Mouse (Mus musculus) forebrain, embryonic 12.5 days (tissue): ENCODE measurements around the gene Mt1. TPM values are rescaled to one million over a fixed set of nuclear protein-coding genes. Genes with fewer than 3 reads are reported as not detected.
A peak's percentile ranks its signal among the peaks of the same experiment; 100 is the strongest.

Experiments used
- ATAC-seq: fragments of 200-750 bp; cut with Nextera tagmentation; 2 replicates; pipeline ENCODE4 v1.8.0; 2017; ENCODE audit warnings: moderate TSS enrichment; ENCODE audit not compliant: low FRiP score
- H3K27ac ChIP-seq: fragments of 300-500 bp; sonication (generic); 2 replicates; pipeline ENCODE4 v1.5.1; 2016; ENCODE audit warnings: mild to moderate bottlenecking
- H3K27me3 ChIP-seq: fragments of 300-500 bp; sonication (generic); 2 replicates; pipeline ENCODE4 v1.6.1; 2016; ENCODE audit warnings: mild to moderate bottlenecking
- H3K36me3 ChIP-seq: fragments of 300-500 bp; sonication (generic); replicated peaks from 2 replicates; pipeline ENCODE4 v1.6.1; 2016; ENCODE audit warnings: mild to moderate bottlenecking
- H3K4me1 ChIP-seq: fragments of 300-500 bp; sonication (generic); 2 replicates; pipeline ENCODE4 v1.6.1; 2016
- H3K4me2 ChIP-seq: fragments of 300-500 bp; sonication (generic); 2 replicates; pipeline ENCODE4 v1.6.1; 2016; ENCODE audit warnings: mild to moderate bottlenecking, moderate library complexity
- H3K4me3 ChIP-seq: fragments of 300-500 bp; sonication (generic); replicated peaks from 2 replicates; pipeline ENCODE4 v1.5.1; 2016; ENCODE audit warnings: mild to moderate bottlenecking
- H3K9ac ChIP-seq: fragments of 300-500 bp; sonication (generic); 2 replicates; pipeline ENCODE4 v1.6.1; 2016; ENCODE audit warnings: mild to moderate bottlenecking
- H3K9me3 ChIP-seq: fragments of 300-500 bp; sonication (generic); 2 replicates; pipeline ENCODE4 v1.6.1; 2016
- WGBS: fragments of 180-500 bp; shearing (Covaris S2); methylation state at CpG from one replicate; pipeline ENCODE4 v1.1.7; 2016; 5-methylcytosine and 5-hydroxymethylcytosine counted together
- polyA plus RNA-seq: library from polyadenylated mRNA; unstranded; fragments of >200 nt; fragmentation: Nextera tagmentation; extraction: Ambion mirVana; gene quantifications from 2 replicates; pipeline ENCODE4 v1.2.1, GENCODE M21; 2016

Mt1 gene
- polyA plus RNA-seq, 1 experiment from 2014 or later = 76.2 TPM

DNA sequence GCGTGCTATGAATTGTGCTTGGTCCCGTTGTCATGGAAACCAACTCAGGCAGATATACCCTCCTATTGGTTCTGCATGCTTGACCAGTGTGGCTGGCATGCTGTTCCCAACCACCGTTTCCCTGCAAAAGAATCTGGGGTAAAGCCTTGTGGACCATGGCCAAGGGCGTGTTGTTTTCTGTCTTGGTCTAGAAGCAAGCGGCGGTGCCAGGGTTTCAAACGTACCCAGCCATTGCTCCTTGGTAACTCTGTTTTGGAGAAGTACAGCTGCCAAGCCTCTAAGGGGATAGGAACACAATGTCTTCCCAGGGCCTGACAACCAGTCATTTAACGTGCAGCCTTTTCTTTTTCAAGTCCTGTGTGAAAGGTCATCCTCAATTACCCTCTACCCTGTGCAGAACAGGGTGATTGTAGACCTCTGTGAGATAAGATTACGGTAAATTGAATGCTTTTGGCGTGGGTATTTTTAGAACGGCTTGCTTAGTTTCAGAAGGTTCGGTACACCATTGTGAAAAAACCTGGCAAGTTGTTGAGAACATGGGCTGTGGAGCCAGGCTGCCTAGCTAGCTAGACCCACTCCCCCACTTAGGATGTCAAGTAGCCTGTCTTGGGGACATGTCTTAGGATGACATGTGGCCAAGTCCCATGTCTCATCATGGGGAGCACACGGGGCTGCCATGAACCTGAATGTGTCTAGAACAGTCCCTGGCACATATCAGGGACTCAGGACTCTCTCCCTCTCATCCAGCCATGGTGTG, 10.6 kb downstream of the Mt1 start:
- H3K27me3 ChIP-seq = peaks cover 40% of the 10 kb centered on the region
- no peaks in the 10 kb centered on the region for H3K36me3 ChIP-seq
- H3K9ac ChIP-seq = no peak overlapping the region
- 78% methylated on average over 13 of the region's 13 CpGs for WGBS
- H3K4me2 ChIP-seq = no peak overlapping the region
- H3K27ac ChIP-seq = no peak overlapping the region
- H3K4me3 ChIP-seq = no peak overlapping the region
- no peaks in the 10 kb centered on the region for H3K9me3 ChIP-seq
- peaks cover 24% of the 10 kb centered on the region for H3K4me1 ChIP-seq
- ATAC-seq = no peak

DNA sequence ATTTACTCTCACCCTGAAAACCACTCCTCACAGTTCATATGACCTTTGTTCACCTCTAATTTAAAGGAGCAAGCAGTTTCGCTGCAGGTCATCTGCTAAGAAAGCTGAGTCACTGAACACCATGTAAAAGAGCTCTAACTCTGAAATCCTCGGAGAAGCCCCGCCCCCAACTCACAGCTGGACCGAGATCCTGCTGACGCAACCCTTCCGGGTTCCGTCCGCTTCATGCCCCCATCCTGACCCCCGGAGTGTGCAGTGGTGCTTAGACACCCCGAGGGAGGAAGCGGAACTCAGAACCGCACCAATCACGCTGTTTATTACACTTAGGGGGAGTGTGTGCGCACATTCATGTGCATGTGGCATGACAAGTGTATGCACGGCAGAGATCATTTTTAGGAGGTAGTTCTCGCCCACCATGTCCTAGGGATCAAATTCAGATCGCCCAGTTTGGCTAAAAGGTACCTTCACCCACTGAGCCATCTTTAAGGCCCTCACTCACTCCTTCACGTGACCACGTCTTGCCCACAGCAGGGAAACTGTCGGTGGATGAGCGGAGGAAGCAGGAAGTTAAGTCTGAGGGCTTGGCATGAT, 12.3 kb downstream of the Mt1 start:
- H3K4me1 ChIP-seq = peaks cover 24% of the 10 kb centered on the region
- H3K9ac ChIP-seq = no peak overlapping the region
- ATAC-seq = no peak
- H3K4me3 ChIP-seq = peak overlapping the region; percentile 27
- no peak overlapping the region for H3K27ac ChIP-seq
- peak overlapping the region; percentile 48 for H3K4me2 ChIP-seq
- peaks cover 23% of the 10 kb centered on the region for H3K27me3 ChIP-seq
- H3K36me3 ChIP-seq = no peaks in the 10 kb centered on the region
- no peaks in the 10 kb centered on the region for H3K9me3 ChIP-seq
- WGBS = 32% methylated on average over 21 of the region's 21 CpGs

- no peak overlapping the region for H3K4me3 ChIP-seq
- H3K27me3 ChIP-seq = peaks cover 6% of the 10 kb centered on the region
- no peak overlapping the region for H3K4me2 ChIP-seq
- no peak overlapping the region for H3K27ac ChIP-seq
- H3K4me1 ChIP-seq = 0 out of 2 replicates have a peak, but pooled peaks cover 8% of the 10 kb centered on the region
- H3K36me3 ChIP-seq = no peaks in the 10 kb centered on the region
- H3K9ac ChIP-seq = no peak overlapping the region
- WGBS = 54% methylated on average over 1 of the region's 1 CpGs
- ATAC-seq = no peak
- H3K9me3 ChIP-seq = no peaks in the 10 kb centered on the region
These were observed 14.0 kb downstream of the Mt1 start for GRCm38 (mm10) chr8:94192926-94193325.

GRCm38 (mm10) chr8:94194591-94195223, 15.8 kb downstream of the Mt1 start:
- no peaks in the 10 kb centered on the region for H3K27me3 ChIP-seq
- ATAC-seq = no peak

DNA sequence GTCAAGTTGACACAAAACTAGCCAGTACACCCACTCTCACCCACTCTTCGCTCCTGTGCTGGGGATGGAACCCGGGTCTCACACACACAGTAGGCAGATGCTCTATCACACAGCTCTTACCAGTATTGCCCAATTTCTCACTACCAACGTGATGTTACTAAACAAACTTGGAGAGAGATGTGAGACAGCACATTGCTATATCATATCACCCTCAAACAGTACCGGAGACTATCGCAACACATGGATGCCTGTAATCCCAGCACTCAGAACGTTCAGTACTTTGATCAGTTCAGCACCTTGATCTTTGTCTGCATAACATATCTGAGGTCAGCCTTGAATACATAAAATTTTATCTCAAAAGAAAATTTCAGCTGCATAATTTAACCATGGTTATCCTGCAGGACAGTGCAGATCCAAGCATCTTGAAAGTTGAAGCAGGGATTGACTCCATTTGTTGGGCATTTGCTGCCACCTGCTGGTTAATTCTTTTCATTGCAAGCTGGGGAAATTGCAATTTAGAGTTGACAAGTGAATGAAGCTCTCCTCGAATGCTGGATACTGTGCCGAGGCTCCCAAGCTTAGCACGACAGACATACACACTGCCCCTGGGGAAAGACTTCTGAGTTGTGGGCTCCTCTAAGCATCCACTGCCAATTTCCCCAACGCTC, 20.5 kb downstream of the Mt1 start:
- H3K4me1 ChIP-seq = no peaks in the 10 kb centered on the region; the same call in 1 of the 2 replicates
- no peak overlapping the region for H3K4me3 ChIP-seq
- no peak overlapping the region for H3K9ac ChIP-seq
- no peak overlapping the region for H3K27ac ChIP-seq
- no peaks in the 10 kb centered on the region for H3K9me3 ChIP-seq
- H3K4me2 ChIP-seq = no peak overlapping the region
- peak; percentile 46; the same call in 1 of the 2 replicates for ATAC-seq
- 47% methylated on average over 10 of the region's 10 CpGs for WGBS
- no peaks in the 10 kb centered on the region; the same call in 1 of the 2 replicates for H3K27me3 ChIP-seq
- H3K36me3 ChIP-seq = no peaks in the 10 kb centered on the region

More at GRCm38 (mm10) chr8:94194591-94195223, 15.8 kb downstream of the Mt1 start:
- Histone ChIP-seq H3K36me3 (no peaks in the 10 kb centered on the region), H3K4me1 (peaks cover 8% of the 10 kb centered on the region; the same call in 1 of the 2 replicates), H3K9ac (no peak overlapping the region), H3K4me3 (no peak overlapping the region), H3K9me3 (no peaks in the 10 kb centered on the region), H3K4me2 (no peak overlapping the region), H3K27ac (no peak overlapping the region)
- WGBS = 91% methylated on average over 7 of the region's 7 CpGs

DNA sequence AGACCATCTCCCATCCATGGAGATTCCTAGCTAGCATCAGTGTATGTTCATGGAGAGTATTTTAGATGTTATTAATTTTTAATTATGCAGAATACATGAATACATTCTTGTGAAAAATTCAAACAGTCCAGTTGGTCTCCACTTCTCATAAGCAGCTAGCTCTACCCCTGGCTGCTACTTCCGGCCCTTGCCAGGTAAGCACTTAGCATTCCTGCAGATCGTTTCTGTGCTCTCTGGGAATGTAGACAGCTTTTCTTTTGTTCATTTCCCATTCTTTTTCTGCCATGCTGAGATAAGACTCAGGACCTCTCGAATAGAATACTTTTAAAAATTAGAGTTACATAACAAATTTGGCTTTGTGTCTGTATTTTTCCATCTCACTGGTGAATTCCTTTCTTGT, 25.2 kb downstream of the Mt1 start:
- no peaks in the 10 kb centered on the region; the same call in 1 of the 2 replicates for H3K27me3 ChIP-seq
- H3K4me1 ChIP-seq = no peaks in the 10 kb centered on the region; the same call in 1 of the 2 replicates
- ATAC-seq = no peak
- H3K9me3 ChIP-seq = no peaks in the 10 kb centered on the region
- H3K4me3 ChIP-seq = no peak overlapping the region
- 74% methylated on average over 3 of the region's 3 CpGs for WGBS
- H3K4me2 ChIP-seq = no peak overlapping the region
- H3K27ac ChIP-seq = no peak overlapping the region
- no peaks in the 10 kb centered on the region for H3K36me3 ChIP-seq
- no peak overlapping the region for H3K9ac ChIP-seq

GRCm38 (mm10) chr8:94205736-94206135, 26.9 kb downstream of the Mt1 start:
- no peak overlapping the region for H3K27ac ChIP-seq
- no peak for ATAC-seq
- H3K4me3 ChIP-seq = no peak overlapping the region
- WGBS = 13% methylated on average over 5 of the region's 5 CpGs
- no peaks in the 10 kb centered on the region for H3K9me3 ChIP-seq
- H3K27me3 ChIP-seq = no peaks in the 10 kb centered on the region; the same call in 1 of the 2 replicates
- H3K4me2 ChIP-seq = no peak overlapping the region
- H3K4me1 ChIP-seq = no peaks in the 10 kb centered on the region
- no peaks in the 10 kb centered on the region for H3K36me3 ChIP-seq
- H3K9ac ChIP-seq = no peak overlapping the region

- Histone ChIP-seq H3K4me3 (no peak overlapping the region), H3K27me3 (no peaks in the 10 kb centered on the region; the same call in 1 of the 2 replicates), H3K4me1 (no peaks in the 10 kb centered on the region), H3K36me3 (no peaks in the 10 kb centered on the region), H3K9ac (no peak overlapping the region), H3K4me2 (no peak overlapping the region), H3K9me3 (no peaks in the 10 kb centered on the region), H3K27ac (no peak overlapping the region)
- no peak for ATAC-seq
- WGBS = 76% methylated on average over 8 of the region's 8 CpGs
These were observed 27.4 kb downstream of the Mt1 start for GRCm38 (mm10) chr8:94206256-94206655.

DNA sequence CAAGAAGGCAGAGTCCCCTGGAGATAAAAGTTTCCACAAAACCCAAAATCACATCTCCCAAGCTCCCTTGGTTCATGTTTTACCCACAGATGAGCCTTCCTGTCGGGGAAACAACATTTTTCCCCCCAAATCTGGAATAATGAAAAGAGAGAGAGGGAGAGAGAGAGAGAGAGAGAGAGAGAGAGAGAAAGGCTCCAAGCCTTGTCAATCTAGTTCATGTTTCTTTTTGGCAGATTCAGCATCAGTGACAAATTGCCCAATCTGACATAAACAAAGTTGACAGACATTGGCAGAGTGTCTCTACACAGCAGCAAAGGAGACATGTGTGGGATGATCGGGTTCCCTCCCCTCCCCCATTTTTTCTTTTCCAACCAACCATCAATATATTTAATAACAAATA, 28.6 kb downstream of the Mt1 start:
- Histone ChIP-seq H3K4me2 (no peak overlapping the region), H3K4me1 (no peaks in the 10 kb centered on the region), H3K9ac (no peak overlapping the region), H3K9me3 (no peaks in the 10 kb centered on the region), H3K4me3 (no peak overlapping the region), H3K36me3 (no peaks in the 10 kb centered on the region), H3K27me3 (no peaks in the 10 kb centered on the region; the same call in 1 of the 2 replicates), H3K27ac (no peak overlapping the region)
- WGBS = 65% methylated on average over 2 of the region's 2 CpGs
- ATAC-seq = no peak

- Histone ChIP-seq H3K36me3 (no peaks in the 10 kb centered on the region), H3K4me3 (no peak overlapping the region), H3K27ac (no peak overlapping the region), H3K27me3 (no peaks in the 10 kb centered on the region), H3K4me1 (peaks cover 6% of the 10 kb centered on the region), H3K9ac (no peak overlapping the region), H3K4me2 (no peak overlapping the region), H3K9me3 (no peaks in the 10 kb centered on the region)
- ATAC-seq = no peak
- WGBS = 80% methylated on average over 6 of the region's 6 CpGs
These were observed 30.8 kb downstream of the Mt1 start for GRCm38 (mm10) chr8:94209639-94210038.

DNA sequence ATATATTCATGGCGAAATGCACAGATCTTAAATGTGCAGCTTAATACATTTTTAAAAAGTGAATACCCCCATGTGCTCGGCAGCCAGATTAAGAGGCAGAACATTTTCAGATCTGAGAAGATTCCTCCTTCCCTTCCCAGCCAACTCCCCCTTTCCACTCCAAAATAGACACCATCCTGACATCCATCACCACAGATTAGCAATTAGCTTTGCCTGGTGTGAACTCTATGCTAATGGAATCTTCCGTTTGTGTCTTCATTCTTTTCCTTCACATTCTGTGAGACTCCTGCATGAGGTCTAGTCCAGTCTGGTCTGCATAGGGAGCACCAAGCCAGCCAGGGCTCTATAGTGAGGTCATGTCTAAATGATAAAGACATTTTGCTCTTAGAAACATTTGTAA, 31.3 kb downstream of the Mt1 start:
- 73% methylated on average over 3 of the region's 3 CpGs for WGBS
- no peak overlapping the region for H3K4me3 ChIP-seq
- peaks cover 11% of the 10 kb centered on the region for H3K4me1 ChIP-seq
- no peak overlapping the region for H3K4me2 ChIP-seq
- no peak for ATAC-seq
- no peak overlapping the region for H3K27ac ChIP-seq
- H3K9me3 ChIP-seq = no peaks in the 10 kb centered on the region
- H3K36me3 ChIP-seq = no peaks in the 10 kb centered on the region
- H3K9ac ChIP-seq = no peak overlapping the region
- no peaks in the 10 kb centered on the region for H3K27me3 ChIP-seq

DNA sequence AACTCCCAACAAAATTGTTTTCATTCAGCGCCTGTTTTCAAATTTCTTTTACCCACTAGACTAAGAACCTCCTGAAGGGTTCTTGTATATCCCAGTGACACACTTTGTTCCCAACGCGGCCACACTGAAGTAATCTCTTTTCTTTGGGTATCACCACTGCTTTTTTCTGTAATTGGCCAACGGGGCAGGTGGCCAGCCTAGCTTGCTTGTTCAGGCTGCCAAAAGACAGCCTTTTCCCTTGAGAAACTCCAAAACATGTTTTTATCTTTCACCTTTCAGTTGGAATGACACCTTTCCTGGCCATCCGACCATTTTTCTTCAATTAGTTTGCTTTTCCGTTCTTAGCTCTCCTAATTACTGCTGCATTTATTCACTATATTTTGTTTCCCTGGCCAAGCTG, 34.9 kb downstream of the Mt1 start:
- H3K9ac ChIP-seq = peak overlapping the region; percentile 49
- H3K36me3 ChIP-seq = no peaks in the 10 kb centered on the region
- WGBS = 48% methylated on average over 6 of the region's 6 CpGs
- peaks cover 25% of the 10 kb centered on the region for H3K4me1 ChIP-seq
- ATAC-seq = no peak
- H3K9me3 ChIP-seq = no peaks in the 10 kb centered on the region
- H3K27ac ChIP-seq = no peak overlapping the region
- H3K4me2 ChIP-seq = peak overlapping the region; percentile 92
- H3K4me3 ChIP-seq = peak overlapping the region; percentile 80
- no peaks in the 10 kb centered on the region for H3K27me3 ChIP-seq
